Mouse (Mus musculus) limb, embryonic 14.5 days (tissue): ENCODE data around the gene Tmprss13. TPM values are rescaled to one million over a fixed set of nuclear protein-coding genes. Genes with fewer than 3 reads are reported as not detected.

Experiments used
- ATAC-seq: fragments of 200-750 bp; cut with Nextera tagmentation; 2 replicates; pipeline ENCODE4 v1.8.0; 2017; ENCODE audit warnings: low read depth, moderate number of reproducible peaks, moderate TSS enrichment; ENCODE audit not compliant: low FRiP score
- DNase-seq: peaks from one replicate; pipeline ENCODE4 v3.0.0-alpha.2; 2015; ENCODE audit warnings: low spot score
- H3K27ac ChIP-seq: fragments of 300-500 bp; sonication (generic); replicated peaks from 2 replicates; pipeline ENCODE4 v1.5.1; 2014; ENCODE audit warnings: low read depth, mild to moderate bottlenecking, low read length, moderate library complexity, mixed read lengths
- H3K27me3 ChIP-seq: fragments of 300-500 bp; sonication (generic); 2 replicates; pipeline ENCODE4 v1.6.1; 2014; ENCODE audit warnings: low read length, mixed read lengths; ENCODE audit not compliant: control insufficient read depth, insufficient read depth
- H3K36me3 ChIP-seq: fragments of 300-500 bp; sonication (generic); 2 replicates; pipeline ENCODE4 v1.6.1; 2014; ENCODE audit warnings: mild to moderate bottlenecking, low read length, moderate library complexity, mixed read lengths; ENCODE audit not compliant: control insufficient read depth, insufficient read depth
- H3K4me1 ChIP-seq: fragments of 300-500 bp; sonication (generic); 2 replicates; pipeline ENCODE4 v1.6.1; 2014; ENCODE audit warnings: antibody characterized with exemption, low read length, mixed read lengths; ENCODE audit not compliant: control insufficient read depth, insufficient read depth
- H3K4me2 ChIP-seq: fragments of 300-500 bp; sonication (generic); replicated peaks from 2 replicates; pipeline ENCODE4 v1.6.1; 2014; ENCODE audit warnings: low read depth, mild to moderate bottlenecking, low read length, moderate library complexity; ENCODE audit not compliant: severe bottlenecking
- H3K4me3 ChIP-seq: fragments of 300-500 bp; sonication (generic); replicated peaks from 2 replicates; pipeline ENCODE4 v1.5.1; 2014; ENCODE audit warnings: low read length
- H3K9ac ChIP-seq: fragments of 300-500 bp; sonication (generic); 2 replicates; pipeline ENCODE4 v1.6.1; 2014; ENCODE audit warnings: mild to moderate bottlenecking, low read depth, low read length, moderate library complexity; ENCODE audit not compliant: severe bottlenecking
- H3K9me3 ChIP-seq: fragments of 300-500 bp; sonication (generic); 2 replicates; pipeline ENCODE4 v1.6.1; 2016; ENCODE audit warnings: low read length; ENCODE audit not compliant: control insufficient read depth
- POLR2A ChIP-seq: fragments of 200-500 bp; IDR thresholded peaks from 2 replicates; pipeline ENCODE4 v1.8.0; 2012; ENCODE audit warnings: inconsistent platforms, mild to moderate bottlenecking, moderate library complexity, borderline replicate concordance; ENCODE audit not compliant: insufficient read depth, insufficient read length; ENCODE audit errors: extremely low read depth
- WGBS: fragments of 180-500 bp; shearing (Covaris S2); extraction: QIAGEN DNeasy Blood & Tissue Kit; methylation state at CpG from one replicate; pipeline ENCODE4 v1.1.7; 2014; 5-methylcytosine and 5-hydroxymethylcytosine counted together
- polyA plus RNA-seq, 2 experiments: library from polyadenylated mRNA; depleted of rRNA in 1 of 2; stranded (reverse) in 1 of 2; unstranded in 1 of 2; fragments of >200 nt; fragmentation: Nextera tagmentation in 1 of 2; extraction: Ambion mirVana in 1 of 2; gene quantifications; 2 replicates each; pipeline versions ENCODE4 v1.2.1 to v1.2.3; 2012 to 2014

The Tmprss13 gene
- 2.0 and 2.5 TPM in 2 replicates for polyA plus RNA-seq (2012; rRNA removed)
- 5.5 and 5.9 TPM in 2 replicates for polyA plus RNA-seq (2014; fragmentation: Nextera tagmentation; extraction: Ambion mirVana)

- H3K4me3 ChIP-seq: no peak within 1 kb of the TSS
- 0 out of 2 replicates have a peak, but pooled peaks cover 5% of the 10 kb centered on the region for H3K27me3 ChIP-seq
- H3K9ac ChIP-seq: no peak within 1 kb of the TSS
- H3K36me3 ChIP-seq: no peaks in the 10 kb centered on the region
- H3K4me2 ChIP-seq: no peak within 1 kb of the TSS
- no peaks in the 10 kb centered on the region for H3K4me1 ChIP-seq
- ATAC-seq: no peak
- DNase-seq: no peak
- no peaks in the 10 kb centered on the region for H3K9me3 ChIP-seq
- no peak within 1 kb of the TSS for H3K27ac ChIP-seq
- TF ChIP-seq POLR2A: no peak
- WGBS: 12% methylated on average over 14 of the region's 14 CpGs
Observed at GRCm38 (mm10) chr9:45318855-45319254, at the start of gene Tmprss13. TSS of gene Tmprss13 (plus strand) at chr9:45319100.

- ATAC-seq (no peak), DNase-seq (no peak)
- no peak for TF ChIP-seq POLR2A
- H3K9me3 ChIP-seq: no peaks in the 10 kb centered on the region
- H3K36me3 ChIP-seq: no peaks in the 10 kb centered on the region
- peaks cover 26% of the 10 kb centered on the region for H3K27me3 ChIP-seq
- H3K4me1 ChIP-seq: no peaks in the 10 kb centered on the region
- H3K9ac ChIP-seq: no peak overlapping the region
- 41% methylated on average over 5 of the region's 5 CpGs for WGBS
- no peak overlapping the region for H3K27ac ChIP-seq
- H3K4me3 ChIP-seq: no peak overlapping the region
- no peak overlapping the region for H3K4me2 ChIP-seq
Observed at GRCm38 (mm10) chr9:45272213-45272612, 46.7 kb upstream of the Tmprss13 start.

- no peaks in the 10 kb centered on the region for H3K4me1 ChIP-seq
Observed at GRCm38 (mm10) chr9:45274218-45274617, 44.7 kb upstream of the Tmprss13 start.

GRCm38 (mm10) chr9:45274635-45275034 lies 44.3 kb upstream of the Tmprss13 start:
- DNase-seq (no peak), ATAC-seq (no peak)
- H3K27me3 ChIP-seq: 0 out of 2 replicates have a peak, but pooled peaks cover 6% of the 10 kb centered on the region
- no peak overlapping the region for H3K27ac ChIP-seq
- 82% methylated on average over 2 of the region's 2 CpGs for WGBS
- H3K9me3 ChIP-seq: no peaks in the 10 kb centered on the region
- no peak overlapping the region for H3K4me2 ChIP-seq
- no peak overlapping the region for H3K9ac ChIP-seq
- H3K4me3 ChIP-seq: no peak overlapping the region
- no peak for TF ChIP-seq POLR2A
- no peaks in the 10 kb centered on the region for H3K4me1 ChIP-seq
- H3K36me3 ChIP-seq: no peaks in the 10 kb centered on the region

More at GRCm38 (mm10) chr9:45274218-45274617, 44.7 kb upstream of the Tmprss13 start:
- ATAC-seq (no peak), DNase-seq (no peak)
- TF ChIP-seq POLR2A: no peak
- Histone ChIP-seq H3K9ac (no peak overlapping the region), H3K9me3 (no peaks in the 10 kb centered on the region), H3K27me3 (0 out of 2 replicates have a peak, but pooled peaks cover 10% of the 10 kb centered on the region), H3K4me3 (no peak overlapping the region), H3K36me3 (no peaks in the 10 kb centered on the region), H3K4me2 (no peak overlapping the region), H3K27ac (no peak overlapping the region)
- 87% methylated on average over 4 of the region's 4 CpGs for WGBS

GRCm38 (mm10) chr9:45280059-45280458 lies 38.8 kb upstream of the Tmprss13 start:
- H3K4me1 ChIP-seq: no peaks in the 10 kb centered on the region
- no peak for DNase-seq
- H3K27ac ChIP-seq: no peak overlapping the region
- no peak overlapping the region for H3K4me3 ChIP-seq
- no peak overlapping the region for H3K9ac ChIP-seq
- H3K4me2 ChIP-seq: no peak overlapping the region
- 65% methylated on average over 3 of the region's 3 CpGs for WGBS
- no peaks in the 10 kb centered on the region for H3K27me3 ChIP-seq
- H3K9me3 ChIP-seq: no peaks in the 10 kb centered on the region
- no peak for ATAC-seq
- H3K36me3 ChIP-seq: no peaks in the 10 kb centered on the region
- TF ChIP-seq POLR2A: no peak
